Mouse (Mus musculus) ES-E14 (cell line): ENCODE results near the gene Cd82.

Experiments used
- CHD2 ChIP-seq: IDR thresholded peaks from 2 replicates; pipeline ENCODE4 v1.6.1; 2014; ENCODE audit warnings: mild to moderate bottlenecking, low read depth, low read length, inconsistent platforms
- HCFC1 ChIP-seq: IDR thresholded peaks from 2 replicates; pipeline ENCODE4 v1.6.1; 2012; ENCODE audit warnings: low read length, inconsistent platforms, borderline replicate concordance; ENCODE audit not compliant: insufficient read depth
- ZC3H11A ChIP-seq: IDR thresholded peaks from 2 replicates; pipeline ENCODE4 v1.6.1; 2012; ENCODE audit warnings: low read depth, mild to moderate bottlenecking, inconsistent platforms, low read length, borderline replicate concordance
- ZNF384 ChIP-seq: IDR thresholded peaks from 2 replicates; pipeline ENCODE4 v1.6.1; 2012; ENCODE audit warnings: low read depth, low read length, inconsistent platforms

- TF ChIP-seq CHD2 = no peak
- TF ChIP-seq ZC3H11A = no peak
- TF ChIP-seq ZNF384 = no peak
- TF ChIP-seq HCFC1 = no peak
Observed at GRCm38 (mm10) chr2:93493541-93493940, 30.6 kb upstream of the Cd82 start.
